Mouse (Mus musculus) MEL (cell line): Measurements from ENCODE around the gene Rhot2. TPM values are rescaled to one million over a fixed set of nuclear protein-coding genes. Genes with fewer than 3 reads are reported as not detected.

Experiments
- DNase-seq: peaks from one replicate; pipeline ENCODE4 v3.0.0; 2011; ENCODE audit warnings: low read depth, low spot score
- H3K27ac ChIP-seq: 2 replicates; pipeline ENCODE4 v1.5.1; 2012; ENCODE audit warnings: low read depth, mild to moderate bottlenecking, control low read depth, low read length, moderate library complexity; ENCODE audit not compliant: control insufficient read depth
- H3K27me3 ChIP-seq, 2 experiments: fragments of 150-350 bp in 1 of 2; sonication (generic) in 1 of 2; 2 replicates each; pipeline ENCODE4 v1.6.1; 2012; ENCODE audit warnings: low read length in 2 of 2, mild to moderate bottlenecking in 2 of 2, improper control_type of control experiment in 1 of 2, moderate library complexity in 1 of 2; ENCODE audit not compliant: insufficient read depth in 2 of 2, control insufficient read depth in 1 of 2
- H3K36me3 ChIP-seq, 2 experiments: 2 replicates each; pipeline ENCODE4 v1.6.1; 2012 to 2014; ENCODE audit warnings: low read length in 2 of 2, improper control_type of control experiment in 1 of 2, inconsistent platforms in 1 of 2, mild to moderate bottlenecking in 1 of 2; ENCODE audit not compliant: insufficient read depth in 2 of 2, control insufficient read depth in 1 of 2
- H3K4me1 ChIP-seq, 2 experiments: fragments of 150-350 bp in 1 of 2; sonication (generic) in 1 of 2; 2 replicates each; pipeline ENCODE4 v1.6.1; 2012; ENCODE audit warnings: low read length in 2 of 2, improper control_type of control experiment in 1 of 2, mild to moderate bottlenecking in 1 of 2; ENCODE audit not compliant: insufficient read depth in 2 of 2, control insufficient read depth in 1 of 2
- H3K4me3 ChIP-seq, 2 experiments: fragments of 150-350 bp in 1 of 2; sonication (generic) in 1 of 2; 2 replicates each; pipeline ENCODE4 v1.5.1; 2012; ENCODE audit warnings: low read depth in 2 of 2, low read length in 2 of 2, mild to moderate bottlenecking in 2 of 2, moderate library complexity in 2 of 2, control low read depth in 1 of 2, improper control_type of control experiment in 1 of 2; ENCODE audit not compliant: control insufficient read depth in 1 of 2, insufficient read depth in 1 of 2
- H3K79me2 ChIP-seq: 2 replicates; pipeline ENCODE4 v1.6.1; 2012; ENCODE audit warnings: mild to moderate bottlenecking, low read length, moderate library complexity; ENCODE audit not compliant: control insufficient read depth, poor library complexity, insufficient read depth
- H3K9ac ChIP-seq: 2 replicates; pipeline ENCODE4 v1.6.1; 2012; ENCODE audit warnings: low read depth, mild to moderate bottlenecking, control low read depth, low read length, moderate library complexity; ENCODE audit not compliant: control insufficient read depth, poor library complexity, severe bottlenecking
- H3K9me3 ChIP-seq: fragments of 150-350 bp; sonication (generic); replicated peaks from 2 replicates; pipeline ENCODE4 v1.6.1; 2012; ENCODE audit warnings: mild to moderate bottlenecking, low read length, improper control_type of control experiment, moderate library complexity; ENCODE audit not compliant: insufficient read depth
- BHLHE40 ChIP-seq: IDR thresholded peaks from 2 replicates; pipeline ENCODE4 v1.6.1; 2012; ENCODE audit warnings: low read depth, mild to moderate bottlenecking, inconsistent platforms, low read length, improper control_type of control experiment, borderline replicate concordance
- CHD1 ChIP-seq: IDR thresholded peaks from 2 replicates; pipeline ENCODE4 v1.6.1; 2012; ENCODE audit warnings: low read depth, mild to moderate bottlenecking, inconsistent platforms, low read length, improper control_type of control experiment
- CHD2 ChIP-seq: IDR thresholded peaks from 2 replicates; pipeline ENCODE4 v1.6.1; 2011; ENCODE audit warnings: low read length, improper control_type of control experiment
- CTCF ChIP-seq, 3 experiments: IDR thresholded peaks in 2 of 3; conservative IDR thresholded peaks in 1 of 3; 2 replicates each; pipeline ENCODE4 v1.5.1; 2011 to 2012; ENCODE audit warnings: low read length in 3 of 3, low read depth in 2 of 3, mild to moderate bottlenecking in 2 of 3, improper control_type of control experiment in 1 of 3, inconsistent platforms in 1 of 3, mixed read lengths in 1 of 3, moderate library complexity in 1 of 3; ENCODE audit not compliant: control insufficient read depth in 1 of 3, insufficient read depth in 1 of 3, poor library complexity in 1 of 3, severe bottlenecking in 1 of 3
- E2F4 ChIP-seq: IDR thresholded peaks from 2 replicates; pipeline ENCODE4 v1.6.1; 2011; ENCODE audit warnings: low read depth, low read length, improper control_type of control experiment, borderline replicate concordance
- EP300 ChIP-seq, 2 experiments: IDR thresholded peaks; 2 replicates each; pipeline ENCODE4 v1.6.1; 2011; ENCODE audit warnings: improper control_type of control experiment in 2 of 2, low read length in 2 of 2, low read depth in 1 of 2, mild to moderate bottlenecking in 1 of 2
- ETS1 ChIP-seq: IDR thresholded peaks from 2 replicates; pipeline ENCODE4 v1.6.1; 2012; ENCODE audit warnings: low read depth, mild to moderate bottlenecking, inconsistent platforms, low read length, improper control_type of control experiment, moderate library complexity
- GATA1 ChIP-seq: IDR thresholded peaks from 2 replicates; pipeline ENCODE4 v1.6.1; 2011; ENCODE audit warnings: low read depth, low read length, improper control_type of control experiment
- HCFC1 ChIP-seq: IDR thresholded peaks from 2 replicates; pipeline ENCODE4 v1.6.1; 2012; ENCODE audit warnings: low read depth, mild to moderate bottlenecking, inconsistent platforms, low read length, improper control_type of control experiment, moderate library complexity
- JUND ChIP-seq: IDR thresholded peaks from 2 replicates; pipeline ENCODE4 v1.6.1; 2011; ENCODE audit warnings: low read depth, mild to moderate bottlenecking, improper control_type of control experiment, low read length
- KAT2A ChIP-seq: conservative IDR thresholded peaks from 2 replicates; pipeline ENCODE4 v1.6.1; 2012; ENCODE audit warnings: low read depth, low read length, improper control_type of control experiment, inconsistent platforms
- MXI1 ChIP-seq: IDR thresholded peaks from 2 replicates; pipeline ENCODE4 v1.6.1; 2011; ENCODE audit warnings: mild to moderate bottlenecking, low read depth, low read length, improper control_type of control experiment
- MYB ChIP-seq: IDR thresholded peaks from 2 replicates; pipeline ENCODE4 v1.6.1; 2011; ENCODE audit warnings: mild to moderate bottlenecking, low read depth, low read length, improper control_type of control experiment
- MYC ChIP-seq: IDR thresholded peaks from 2 replicates; pipeline ENCODE4 v1.6.1; 2011; ENCODE audit warnings: low read depth, mild to moderate bottlenecking, low read length, improper control_type of control experiment, moderate library complexity
- POLR2AphosphoS2 ChIP-seq: IDR thresholded peaks from 2 replicates; pipeline ENCODE4 v1.6.1; 2011; ENCODE audit warnings: low read length, improper control_type of control experiment
- RAD21 ChIP-seq: IDR thresholded peaks from 2 replicates; pipeline ENCODE4 v1.6.1; 2011; ENCODE audit warnings: mild to moderate bottlenecking, low read depth, low read length, improper control_type of control experiment
- RCOR1 ChIP-seq: IDR thresholded peaks from 2 replicates; pipeline ENCODE4 v1.6.1; 2012; ENCODE audit warnings: low read depth, mild to moderate bottlenecking, inconsistent platforms, low read length, improper control_type of control experiment
- SIN3A ChIP-seq: IDR thresholded peaks from 2 replicates; pipeline ENCODE4 v1.6.1; 2012; ENCODE audit warnings: low read length, improper control_type of control experiment, inconsistent platforms
- SMC3 ChIP-seq: IDR thresholded peaks from 2 replicates; pipeline ENCODE4 v1.6.1; 2011; ENCODE audit warnings: low read depth, low read length, improper control_type of control experiment
- TAL1 ChIP-seq: IDR thresholded peaks from 2 replicates; pipeline ENCODE4 v1.6.1; 2012; ENCODE audit warnings: mild to moderate bottlenecking, inconsistent platforms, low read length, moderate library complexity, mixed read lengths
- TCF12 ChIP-seq: IDR thresholded peaks from 2 replicates; pipeline ENCODE4 v1.6.1; 2014; ENCODE audit warnings: low read depth, mild to moderate bottlenecking, inconsistent platforms, low read length, improper control_type of control experiment, moderate library complexity
- USF1 ChIP-seq: IDR thresholded peaks from 2 replicates; pipeline ENCODE4 v1.6.1; 2014; ENCODE audit warnings: low read depth, mild to moderate bottlenecking, inconsistent platforms, low read length, improper control_type of control experiment, moderate library complexity
- ZC3H11A ChIP-seq: IDR thresholded peaks from 2 replicates; pipeline ENCODE4 v1.6.1; 2012; ENCODE audit warnings: low read depth, mild to moderate bottlenecking, inconsistent platforms, low read length, improper control_type of control experiment
- ZMIZ1 ChIP-seq: IDR thresholded peaks from 2 replicates; pipeline ENCODE4 v1.6.1; 2012; ENCODE audit warnings: low read depth, mild to moderate bottlenecking, inconsistent platforms, low read length, improper control_type of control experiment, moderate library complexity
- polyA plus RNA-seq, 2 experiments: library from polyadenylated mRNA; stranded (reverse) in 1 of 2; unstranded in 1 of 2; fragments of >175 nt in 1 of 2; fragments of >200 nt in 1 of 2; gene quantifications; 2 replicates each; pipeline versions ENCODE4 v1.2.1 to v1.2.4; 2012; ENCODE audit warnings: low replicate concordance in 2 of 2, low read depth in 1 of 2; ENCODE audit not compliant: insufficient read length in 2 of 2, insufficient read depth in 1 of 2, missing spikeins in 1 of 2
- total RNA-seq: library from RNA; depleted of rRNA; stranded (reverse); fragments of 300-350 nt; gene quantifications from 2 replicates; pipeline ENCODE4 v1.2.3, GENCODE M21; 2012

Rhot2 gene
- total and polyA plus RNA-seq, 3 experiments: 29.1 to 54.5 TPM; not detected in 1

- Histone ChIP-seq H3K36me3 (peaks cover 0 to under 1% of the 10 kb centered on the region in 2 experiments; a peak in 1 of 4 replicates), H3K9ac (no peak overlapping the region), H3K9me3 (no peaks in the 10 kb centered on the region), H3K27ac (no peak overlapping the region), H3K27me3 (peaks cover 0 to 2% of the 10 kb centered on the region in 2 experiments; a peak in 2 of 4 replicates), H3K4me3 (no peak overlapping the region), H3K4me1 (0 out of 4 replicates have a peak, but pooled peaks cover 0 to under 1% of the 10 kb centered on the region in 2 experiments), H3K79me2 (no peaks in the 10 kb centered on the region)
- DNase-seq: no peak
- TF ChIP-seq POLR2AphosphoS2 (no peak), JUND (no peak), USF1 (0 out of 2 replicates have a peak, but pooled peaks have one; percentile 27)
Observed at GRCm38 (mm10) chr17:25817662-25818061, 27.0 kb downstream of the Rhot2 start.

GRCm38 (mm10) chr17:25813471-25813870, 31.2 kb downstream of the Rhot2 start:
- Histone ChIP-seq H3K36me3 (no peaks in the 10 kb centered on the region), H3K27me3 (peaks cover 0 to 3% of the 10 kb centered on the region in 2 experiments; a peak in 2 of 4 replicates), H3K79me2 (no peaks in the 10 kb centered on the region), H3K9me3 (no peaks in the 10 kb centered on the region), H3K27ac (no peak overlapping the region), H3K4me1 (no peaks in the 10 kb centered on the region), H3K4me3 (no peak overlapping the region), H3K9ac (no peak overlapping the region)
- peak; percentile 72 for DNase-seq
- TF ChIP-seq SIN3A (peak; percentile 79), HCFC1 (no peak), BHLHE40 (no peak), MYC (no peak), CTCF (IDR thresholded peaks at IDR 0.05 in 2 of 3, conservative IDR thresholded peaks at IDR 0.05 in 1 of 3; ENCODE audit: control insufficient read depth in 1 of 3, insufficient read depth in 1 of 3, low read depth in 2 of 3, low read length in 3 of 3, poor library complexity in 1 of 3, severe bottlenecking in 1 of 3) (0 out of 6 replicates have a peak, but pooled peaks of 1 of the 3 experiments have one; percentile 12), MXI1 (peak; percentile 78)

GRCm38 (mm10) chr17:25810890-25811289, 33.8 kb downstream of the Rhot2 start:
- peaks cover 0 to 1% of the 10 kb centered on the region in 2 experiments; a peak in 2 of 4 replicates for H3K27me3 ChIP-seq
- H3K27ac ChIP-seq: no peak overlapping the region
- no peaks in the 10 kb centered on the region for H3K36me3 ChIP-seq
- TF ChIP-seq JUND (no peak), KAT2A (no peak), BHLHE40 (no peak), CHD1 (no peak), ETS1 (no peak), CTCF (IDR thresholded peaks at IDR 0.05 in 2 of 3, conservative IDR thresholded peaks at IDR 0.05 in 1 of 3; ENCODE audit: control insufficient read depth in 1 of 3, insufficient read depth in 1 of 3, low read depth in 2 of 3, low read length in 3 of 3, poor library complexity in 1 of 3, severe bottlenecking in 1 of 3) (no peak), SIN3A (no peak), E2F4 (no peak), TCF12 (no peak), CHD2 (no peak), ZMIZ1 (no peak), RCOR1 (no peak), GATA1 (no peak), TAL1 (no peak), EP300 (IDR thresholded peaks at IDR 0.05; ENCODE audit: low read depth in 1 of 2, low read length in 2 of 2) (no peak), SMC3 (no peak), RAD21 (no peak), ZC3H11A (no peak), MYB (no peak), POLR2AphosphoS2 (no peak)
- no peaks in the 10 kb centered on the region for H3K79me2 ChIP-seq
- no peak overlapping the region for H3K9ac ChIP-seq
- no peaks in the 10 kb centered on the region for H3K9me3 ChIP-seq
- no peak overlapping the region for H3K4me3 ChIP-seq
- H3K4me1 ChIP-seq: peaks cover 0 to 8% of the 10 kb centered on the region in 2 experiments; a peak in 1 of 4 replicates
- no peak for DNase-seq
